Mouse (Mus musculus) G1E (cell line): ENCODE results near the gene Slamf8. TPM values are rescaled to one million over a fixed set of nuclear protein-coding genes. Genes with fewer than 3 reads are reported as not detected.

Experiments
- ATAC-seq: 2 replicates; pipeline ENCODE4 v1.8.0; 2016; ENCODE audit warnings: mild to moderate bottlenecking; ENCODE audit not compliant: insufficient number of reproducible peaks, poor library complexity, low FRiP score, severe bottlenecking; ENCODE audit errors: extremely low read depth
- DNase-seq: peaks from one replicate; pipeline ENCODE4 v3.0.0; 2012; ENCODE audit warnings: low spot score
- H3K27me3 ChIP-seq: 2 replicates; pipeline ENCODE4 v1.6.1; 2012; ENCODE audit warnings: mild to moderate bottlenecking, low read length, inconsistent platforms; ENCODE audit not compliant: insufficient read depth
- H3K36me3 ChIP-seq: replicated peaks from 2 replicates; pipeline ENCODE3; 2012; ENCODE audit warnings: mild to moderate bottlenecking, inconsistent platforms
- H3K4me1 ChIP-seq: 2 replicates; pipeline ENCODE4 v1.6.1; 2012; ENCODE audit warnings: low read depth, low read length, inconsistent platforms, mixed read lengths; ENCODE audit not compliant: insufficient read depth
- H3K4me3 ChIP-seq: 2 replicates; pipeline ENCODE4 v1.5.1; 2012; ENCODE audit warnings: low read depth, mild to moderate bottlenecking, inconsistent platforms, low read length, moderate library complexity, mixed read lengths
- H3K9me3 ChIP-seq: replicated peaks from 2 replicates; pipeline ENCODE4 v1.6.1; 2012; ENCODE audit warnings: inconsistent platforms
- CTCF ChIP-seq: IDR thresholded peaks from 2 replicates; pipeline ENCODE4 v1.5.1; 2012; ENCODE audit warnings: low read depth, low read length, inconsistent platforms, mixed read lengths
- GATA1 ChIP-seq: IDR thresholded peaks from 2 replicates; pipeline ENCODE4 v1.6.1; 2012; ENCODE audit warnings: borderline replicate concordance, low read length, inconsistent platforms, mixed read lengths
- GATA2 ChIP-seq: IDR thresholded peaks from 2 replicates; pipeline ENCODE4 v1.6.1; 2012; ENCODE audit warnings: low read depth, low read length, inconsistent platforms, borderline replicate concordance
- POLR2AphosphoS5 ChIP-seq: IDR thresholded peaks from 2 replicates; pipeline ENCODE4 v1.6.1; 2012; ENCODE audit warnings: low read depth, low read length, inconsistent platforms; ENCODE audit not compliant: insufficient replicate concordance
- TAL1 ChIP-seq: conservative IDR thresholded peaks from 2 replicates; pipeline ENCODE4 v1.6.1; 2012; ENCODE audit warnings: low read depth, low read length, inconsistent platforms, mixed read lengths
- polyA plus RNA-seq: library from polyadenylated mRNA; stranded (reverse); fragments of >175 nt; gene quantifications from 2 replicates; pipeline ENCODE4 v1.2.3, GENCODE M21; 2012
- total RNA-seq, 2 experiments: library from RNA; stranded (forward) in 1 of 2; stranded (reverse) in 1 of 2; fragments of 200-1000 nt in 1 of 2; fragments of >200 nt in 1 of 2; fragmentation: Nextera tagmentation in 1 of 2; gene quantifications; 2 replicates each; pipeline ENCODE4 v1.2.3; 2014 to 2017

Gene Slamf8
- total and polyA plus RNA-seq, 3 experiments = 0.16 TPM; not detected in 2

DNA sequence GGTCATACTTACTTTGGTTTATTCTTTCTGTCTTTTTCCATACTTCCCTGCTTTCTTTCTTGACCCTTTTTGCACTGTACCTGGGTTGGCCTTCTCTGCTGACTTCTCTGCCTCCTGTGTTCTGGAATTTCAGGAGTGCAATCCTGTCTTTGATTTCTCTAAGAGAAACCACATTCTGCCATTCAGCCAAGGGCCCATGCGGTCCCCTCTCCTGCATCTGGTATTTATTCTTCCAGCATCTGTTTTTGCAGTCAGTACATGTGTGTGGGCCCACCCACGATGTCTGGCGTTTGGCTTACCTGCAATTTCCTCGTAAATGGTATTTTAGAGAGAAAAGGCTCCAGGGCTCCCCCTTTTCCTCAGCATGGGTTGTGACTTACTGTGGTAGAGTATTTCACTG is 27.8 kb upstream of the Slamf8 start:
- Histone ChIP-seq H3K36me3 (no peaks in the 10 kb centered on the region), H3K4me1 (no peaks in the 10 kb centered on the region), H3K9me3 (peaks cover 16% of the 10 kb centered on the region), H3K4me3 (no peak overlapping the region), H3K27me3 (no peaks in the 10 kb centered on the region)
- TF ChIP-seq TAL1 (no peak), GATA1 (no peak), POLR2AphosphoS5 (no peak), GATA2 (no peak), CTCF (no peak)
- ATAC-seq (no peak), DNase-seq (no peak)

DNA sequence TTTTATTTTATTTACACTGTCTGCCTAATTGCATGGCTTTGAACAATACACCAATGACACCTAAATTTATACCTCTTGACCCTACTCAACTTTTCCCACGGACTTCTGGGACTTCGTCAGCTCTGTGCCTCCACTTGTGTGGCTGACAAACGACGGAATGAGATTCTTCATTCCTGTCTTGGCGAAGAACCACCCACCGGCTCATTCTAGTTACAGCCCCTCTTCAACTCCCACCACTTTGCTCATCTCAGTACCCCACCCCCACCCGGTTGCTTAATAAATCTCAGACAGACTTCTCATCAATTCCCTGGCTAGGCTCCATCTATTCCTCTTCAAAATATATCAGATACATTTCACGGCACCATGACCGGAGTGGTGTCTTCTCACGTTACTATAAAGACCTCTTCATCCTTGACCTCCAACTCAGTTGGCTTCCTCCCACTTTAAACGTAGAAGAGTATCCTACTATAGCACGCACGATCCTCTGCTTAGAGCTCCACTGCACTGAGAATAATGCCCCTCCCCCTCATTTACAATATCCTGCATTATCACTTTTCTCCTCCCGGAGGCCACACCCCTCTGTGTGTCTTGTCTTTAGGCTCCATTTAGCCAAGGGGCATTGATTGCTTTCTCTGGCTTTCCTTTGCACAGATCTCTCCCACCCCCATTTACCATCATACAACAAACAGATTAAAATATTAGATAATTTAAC is 27.2 kb upstream of the Slamf8 start:
- H3K36me3 ChIP-seq = no peaks in the 10 kb centered on the region
- ATAC-seq (no peak), DNase-seq (no peak)
- H3K27me3 ChIP-seq = no peaks in the 10 kb centered on the region
- no peaks in the 10 kb centered on the region for H3K4me1 ChIP-seq
- no peak overlapping the region for H3K4me3 ChIP-seq
- peaks cover 16% of the 10 kb centered on the region for H3K9me3 ChIP-seq
- TF ChIP-seq GATA2 = no peak
- no peak for TF ChIP-seq POLR2AphosphoS5
- no peak for TF ChIP-seq CTCF
- no peak for TF ChIP-seq TAL1
- no peak for TF ChIP-seq GATA1

DNA sequence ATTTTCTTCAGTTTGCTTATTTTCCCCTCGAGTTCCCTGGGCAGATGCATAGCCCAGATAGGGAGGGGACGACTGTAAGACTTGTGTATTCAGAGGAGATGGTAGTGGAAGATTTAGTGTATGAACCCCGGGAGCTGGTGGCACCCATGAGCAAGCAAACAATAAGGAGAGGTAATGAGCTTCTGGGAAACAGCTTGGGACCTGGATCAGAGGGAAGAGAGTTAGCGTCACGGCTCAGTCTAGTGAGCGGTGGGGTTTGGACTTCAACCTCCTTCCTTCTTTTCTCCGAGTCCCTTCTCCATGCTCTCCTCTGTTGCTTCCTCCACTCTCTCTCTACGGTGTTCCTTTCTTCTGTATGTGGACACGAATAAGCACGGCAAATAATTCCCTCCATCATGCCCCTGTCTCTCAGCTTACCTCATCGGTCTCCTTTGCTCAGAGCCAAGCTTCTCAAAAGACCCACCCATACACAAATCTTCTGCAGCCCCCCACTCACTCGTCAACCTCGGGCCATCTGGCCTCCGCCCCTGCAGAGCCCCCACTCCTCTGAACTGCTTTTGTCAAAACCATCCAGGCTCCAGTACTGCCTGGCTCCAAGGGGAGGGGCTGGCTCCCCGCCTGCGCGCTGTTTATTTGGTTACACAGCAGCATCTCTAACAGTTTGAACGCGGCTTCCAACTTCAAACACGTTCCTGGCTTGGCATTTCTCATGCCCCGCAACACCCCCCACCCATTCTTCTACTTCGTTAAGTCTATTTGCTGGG is 26.4 kb upstream of the Slamf8 start:
- no peaks in the 10 kb centered on the region for H3K36me3 ChIP-seq
- TF ChIP-seq GATA1 = no peak
- no peaks in the 10 kb centered on the region for H3K27me3 ChIP-seq
- H3K4me1 ChIP-seq = no peaks in the 10 kb centered on the region
- ATAC-seq (no peak), DNase-seq (no peak)
- no peak overlapping the region for H3K4me3 ChIP-seq
- H3K9me3 ChIP-seq = peaks cover 16% of the 10 kb centered on the region

DNA sequence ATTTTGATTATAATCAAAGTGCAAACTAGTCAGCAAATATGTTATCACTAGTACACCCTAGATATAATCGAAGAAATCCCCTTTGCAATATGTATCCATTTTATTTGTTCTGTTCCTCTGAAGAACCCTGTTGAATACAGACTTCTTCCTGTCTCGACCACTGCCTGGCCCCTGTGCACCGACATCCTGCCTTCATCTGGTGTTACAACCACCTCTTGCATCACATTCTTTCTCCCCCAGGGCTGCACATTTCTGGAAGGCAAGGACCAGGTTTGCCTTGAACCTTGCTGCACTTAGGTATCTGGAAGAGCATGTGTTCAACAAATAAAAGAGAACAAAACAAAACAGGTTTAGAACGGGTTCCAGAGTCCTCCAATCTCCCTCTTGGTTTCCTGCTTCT is 25.0 kb upstream of the Slamf8 start:
- TF ChIP-seq TAL1 = no peak
- no peak for TF ChIP-seq GATA1
- TF ChIP-seq GATA2 = no peak
- no peak for TF ChIP-seq CTCF
- TF ChIP-seq POLR2AphosphoS5 = no peak
- Histone ChIP-seq H3K9me3 (peaks cover 20% of the 10 kb centered on the region), H3K4me1 (no peaks in the 10 kb centered on the region), H3K27me3 (no peaks in the 10 kb centered on the region), H3K36me3 (no peaks in the 10 kb centered on the region), H3K4me3 (no peak overlapping the region)
- no peak for ATAC-seq
- DNase-seq = no peak

DNA sequence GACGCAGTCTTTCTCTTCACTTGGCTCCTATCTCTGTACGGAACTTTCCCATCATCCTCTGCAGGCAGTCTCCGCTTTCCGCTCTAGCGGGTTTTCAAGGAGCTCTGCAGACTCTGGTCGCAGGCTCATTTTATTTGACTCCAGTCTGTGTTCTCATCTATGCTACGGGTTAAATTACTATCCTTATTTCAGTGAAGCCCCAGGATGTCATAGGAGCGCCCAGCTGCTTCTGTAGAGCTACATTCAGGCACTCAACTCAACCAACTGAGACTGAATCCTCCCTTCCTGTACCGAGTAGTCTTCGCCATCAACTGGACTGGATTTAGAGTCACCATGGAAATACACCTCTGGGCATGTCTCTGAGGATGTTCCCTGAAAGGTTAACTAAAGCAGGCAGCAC is 24.3 kb upstream of the Slamf8 start:
- H3K9me3 ChIP-seq = peaks cover 20% of the 10 kb centered on the region
- H3K4me3 ChIP-seq = no peak overlapping the region
- no peak for DNase-seq
- H3K27me3 ChIP-seq = no peaks in the 10 kb centered on the region
- no peaks in the 10 kb centered on the region for H3K4me1 ChIP-seq
- TF ChIP-seq POLR2AphosphoS5 = no peak
- TF ChIP-seq GATA1 = no peak
- TF ChIP-seq GATA2 = no peak
- no peak for TF ChIP-seq CTCF
- TF ChIP-seq TAL1 = no peak
- no peaks in the 10 kb centered on the region for H3K36me3 ChIP-seq
- ATAC-seq = no peak

DNA sequence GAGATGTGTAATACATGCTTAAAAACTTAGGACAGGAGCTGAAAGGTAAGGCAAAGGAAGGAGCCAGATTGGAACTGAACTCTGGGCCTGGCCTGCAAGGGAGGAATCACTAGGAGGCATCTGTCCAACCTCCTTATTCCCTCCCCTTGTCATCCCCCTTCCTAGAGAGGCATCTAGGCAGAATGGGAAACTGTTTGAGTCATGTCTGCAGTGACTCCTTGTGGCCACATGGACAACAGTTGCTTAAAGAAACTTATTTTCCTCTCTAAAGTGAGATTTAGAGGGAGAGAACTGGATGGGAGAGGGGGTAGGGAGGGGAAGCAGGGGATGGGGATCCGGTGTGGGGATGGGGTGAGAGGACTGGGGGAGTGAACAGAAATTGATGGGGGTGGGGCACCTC is 22.4 kb upstream of the Slamf8 start:
- DNase-seq (no peak), ATAC-seq (no peak)
- H3K4me3 ChIP-seq = no peak overlapping the region
- peaks cover 16% of the 10 kb centered on the region for H3K9me3 ChIP-seq
- TF ChIP-seq GATA2 = no peak
- H3K36me3 ChIP-seq = no peaks in the 10 kb centered on the region
- H3K27me3 ChIP-seq = no peaks in the 10 kb centered on the region
- no peaks in the 10 kb centered on the region for H3K4me1 ChIP-seq

DNA sequence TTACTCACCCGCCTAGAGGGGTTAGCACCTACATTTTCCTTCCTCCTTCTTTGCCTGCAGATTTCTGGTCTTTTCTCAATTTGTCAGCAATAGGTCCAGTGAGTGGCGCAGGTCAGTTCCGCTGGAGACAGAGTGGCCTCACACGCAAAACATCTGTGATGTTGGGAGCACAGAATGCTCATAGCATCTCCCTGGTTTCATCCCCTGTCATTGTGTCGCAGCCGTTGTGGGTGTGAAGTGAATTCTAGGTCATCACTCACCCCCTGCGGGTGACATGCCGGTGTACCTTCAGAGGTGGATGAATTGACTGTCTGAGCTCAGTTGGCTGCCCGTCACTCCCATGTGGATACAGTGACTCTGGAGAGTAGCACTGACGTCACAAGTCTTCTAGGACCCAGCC is 20.9 kb upstream of the Slamf8 start:
- Histone ChIP-seq H3K36me3 (no peaks in the 10 kb centered on the region), H3K27me3 (no peaks in the 10 kb centered on the region), H3K4me3 (no peak overlapping the region), H3K9me3 (peaks cover 9% of the 10 kb centered on the region), H3K4me1 (no peaks in the 10 kb centered on the region)
- ATAC-seq = no peak
- no peak for DNase-seq
- TF ChIP-seq GATA1 (no peak), POLR2AphosphoS5 (no peak), TAL1 (no peak), GATA2 (no peak), CTCF (no peak)
